Mouse (Mus musculus) CH12.LX (cell line): ENCODE measurements at regions not wholly inside any gene's neighbourhood (a gene's known extent, or its start where the extent isn't known, plus 50 kb on each side); places are given as distances from the start of the nearest gene placed in this dataset.

Source experiments
- CTCF ChIP-seq, 2 experiments: IDR thresholded peaks in 1 of 2; conservative IDR thresholded peaks in 1 of 2; 2 replicates each; pipeline ENCODE4 v1.5.1; 2011 to 2012; ENCODE audit warnings: low read depth in 2 of 2, low read length in 2 of 2, improper control_type of control experiment in 1 of 2, inconsistent platforms in 1 of 2, mild to moderate bottlenecking in 1 of 2, moderate library complexity in 1 of 2
- ELF1 ChIP-seq: IDR thresholded peaks from 2 replicates; pipeline ENCODE4 v1.6.1; 2014; ENCODE audit warnings: low read depth, mild to moderate bottlenecking, inconsistent platforms, low read length, improper control_type of control experiment
- ZC3H11A ChIP-seq: IDR thresholded peaks from 2 replicates; pipeline ENCODE4 v1.6.1; 2012; ENCODE audit warnings: low read depth, mild to moderate bottlenecking, inconsistent platforms, low read length, improper control_type of control experiment

DNA sequence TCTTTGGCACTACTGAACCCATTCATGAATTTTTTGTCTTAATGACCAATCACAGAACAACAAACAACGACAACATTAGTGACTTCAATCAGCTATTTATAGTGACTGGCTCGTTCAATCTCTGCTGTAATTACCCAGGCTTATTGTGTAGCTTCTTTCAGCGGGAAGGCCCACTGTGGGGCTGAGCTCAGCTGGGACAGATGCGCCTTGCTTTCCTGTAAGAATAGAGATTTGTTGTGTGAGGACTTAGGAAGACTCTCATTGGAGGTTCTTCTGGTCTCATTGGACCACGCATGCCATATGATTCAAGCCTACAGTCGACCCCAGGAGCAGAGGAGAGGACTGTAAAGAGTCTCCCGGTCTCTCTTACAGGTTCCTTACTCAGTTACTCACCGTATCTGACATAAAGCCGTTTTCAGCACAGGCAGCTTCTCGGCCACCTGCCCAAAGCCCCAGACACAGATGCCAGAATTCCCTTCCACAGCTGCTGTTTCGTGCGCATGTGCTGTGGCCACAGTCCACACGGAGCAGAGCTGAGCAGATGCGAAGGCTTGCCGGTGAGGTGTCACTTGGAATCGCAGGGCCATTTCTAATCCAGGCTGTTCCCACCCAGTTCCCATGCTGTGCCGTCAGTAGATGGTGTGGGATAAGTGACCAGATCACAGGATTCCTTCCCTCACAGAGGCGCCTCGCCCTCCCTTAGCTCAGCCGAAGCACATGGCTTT is 145.5 kb upstream of the Frmd6 start:
- TF ChIP-seq CTCF (conservative IDR thresholded peaks at IDR 0.05 in 1 of 2, IDR thresholded peaks at IDR 0.05 in 1 of 2; ENCODE audit: low read depth in 2 of 2, low read length in 2 of 2) (no peak), ELF1 (no peak), ZC3H11A (no peak)
